Mouse (Mus musculus) liver, embryonic 14.5 days (tissue): Measurements from ENCODE around the gene Scrn3. TPM values are rescaled to one million over a fixed set of nuclear protein-coding genes. Genes with fewer than 3 reads are reported as not detected.

Experiments used
- ATAC-seq: fragments of 200-750 bp; cut with Nextera tagmentation; 2 replicates; pipeline ENCODE4 v1.8.0; 2017; ENCODE audit warnings: moderate number of reproducible peaks, mild to moderate bottlenecking, moderate library complexity; ENCODE audit not compliant: insufficient read depth
- DNase-seq, 3 experiments: peaks; one replicate each; pipeline ENCODE4 v3.0.0-alpha.2; 2012 to 2013; ENCODE audit warnings: low read depth in 3 of 3, low spot score in 3 of 3
- H3K27ac ChIP-seq: fragments of 300-500 bp; sonication (generic); 2 replicates; pipeline ENCODE4 v1.5.1; 2014; ENCODE audit warnings: moderate library complexity, mild to moderate bottlenecking, control low read depth, inconsistent platforms
- H3K27me3 ChIP-seq: fragments of 300-500 bp; sonication (generic); 2 replicates; pipeline ENCODE4 v1.6.1; 2014; ENCODE audit warnings: mild to moderate bottlenecking, low read length, moderate library complexity; ENCODE audit not compliant: control insufficient read depth, insufficient read depth
- H3K36me3 ChIP-seq: fragments of 300-500 bp; sonication (generic); replicated peaks from 2 replicates; pipeline ENCODE4 v1.6.1; 2014; ENCODE audit warnings: low read depth; ENCODE audit not compliant: control insufficient read depth, insufficient read depth
- H3K4me1 ChIP-seq, 2 experiments: fragments of 200-500 bp in 1 of 2; fragments of 300-500 bp in 1 of 2; sonication (generic) in 1 of 2; replicated peaks; 2 replicates each; pipeline ENCODE4 v1.6.1; 2012 to 2014; ENCODE audit warnings: antibody characterized with exemption in 1 of 2, inconsistent platforms in 1 of 2, low read length in 1 of 2; ENCODE audit not compliant: control insufficient read depth in 2 of 2, insufficient read depth in 2 of 2
- H3K4me2 ChIP-seq: fragments of 300-500 bp; sonication (generic); 2 replicates; pipeline ENCODE4 v1.6.1; 2014; ENCODE audit warnings: low read depth, mild to moderate bottlenecking, control low read depth, moderate library complexity
- H3K4me3 ChIP-seq, 2 experiments: fragments of 200-500 bp in 1 of 2; fragments of 300-500 bp in 1 of 2; sonication (generic) in 1 of 2; 2 replicates each; pipeline ENCODE4 v1.5.1; 2012 to 2014; ENCODE audit warnings: low read depth in 2 of 2, low read length in 2 of 2, mild to moderate bottlenecking in 2 of 2, control low read depth in 1 of 2, inconsistent platforms in 1 of 2, moderate library complexity in 1 of 2; ENCODE audit not compliant: insufficient read depth in 1 of 2
- H3K9ac ChIP-seq: fragments of 300-500 bp; sonication (generic); replicated peaks from 2 replicates; pipeline ENCODE4 v1.6.1; 2014; ENCODE audit warnings: mild to moderate bottlenecking, control low read depth, moderate library complexity
- H3K9me3 ChIP-seq: fragments of 300-500 bp; sonication (generic); 2 replicates; pipeline ENCODE4 v1.6.1; 2016; ENCODE audit warnings: low read length, mixed read lengths; ENCODE audit not compliant: control insufficient read depth
- CTCF ChIP-seq: IDR thresholded peaks from 2 replicates; pipeline ENCODE4 v1.5.1; 2016; ENCODE audit warnings: antibody characterized with exemption, low read depth, control low read depth
- EP300 ChIP-seq: IDR thresholded peaks from 2 replicates; pipeline ENCODE4 v1.6.1; 2016; ENCODE audit warnings: antibody characterized with exemption, low read depth
- WGBS: fragments of 180-500 bp; shearing (Covaris S2); extraction: QIAGEN DNeasy Blood & Tissue Kit; methylation state at CpG from one replicate; pipeline ENCODE4 v1.1.7; 2014; ENCODE audit not compliant: insufficient replicate concordance; 5-methylcytosine and 5-hydroxymethylcytosine counted together
- polyA plus RNA-seq, 2 experiments: library from polyadenylated mRNA; depleted of rRNA in 1 of 2; stranded (reverse) in 1 of 2; unstranded in 1 of 2; fragments of >200 nt; fragmentation: Nextera tagmentation in 1 of 2; extraction: Ambion mirVana in 1 of 2; gene quantifications; 2 replicates each; pipeline versions ENCODE4 v1.2.1 to v1.2.3; 2012 to 2014

Scrn3 gene
- polyA plus RNA-seq, 2 experiments: 20.1 to 22.4 TPM

DNA sequence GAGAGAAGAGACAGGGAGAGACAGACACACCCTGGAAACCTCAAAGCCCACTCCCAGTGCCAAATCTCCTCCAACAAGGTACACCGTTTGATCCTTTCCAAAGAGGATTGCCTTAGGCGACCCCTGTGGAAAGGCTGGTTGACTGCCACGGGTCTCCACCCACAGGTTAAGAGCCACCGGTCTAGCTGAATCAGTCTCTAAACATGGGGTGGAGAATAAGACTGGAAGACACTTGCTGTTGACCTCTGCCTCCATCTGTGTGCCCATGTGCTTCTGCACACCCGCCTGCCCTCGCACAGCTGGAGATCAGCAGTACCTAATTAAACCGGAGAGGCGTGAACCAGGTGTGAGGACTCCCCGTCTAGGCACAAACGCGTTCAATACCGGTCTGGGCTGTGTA is 10.6 kb downstream of the Scrn3 start:
- no peak overlapping the region for H3K27ac ChIP-seq
- no peak overlapping the region for H3K4me3 ChIP-seq
- 82% methylated on average over 12 of the region's 12 CpGs for WGBS
- TF ChIP-seq CTCF: no peak
- no peak for TF ChIP-seq EP300
- H3K27me3 ChIP-seq: no peaks in the 10 kb centered on the region
- H3K36me3 ChIP-seq: peaks cover 10% of the 10 kb centered on the region
- no peak for DNase-seq
- no peaks in the 10 kb centered on the region for H3K9me3 ChIP-seq
- no peak overlapping the region for H3K4me2 ChIP-seq
- no peaks in the 10 kb centered on the region for H3K4me1 ChIP-seq
- ATAC-seq: no peak
- no peak overlapping the region for H3K9ac ChIP-seq

GRCm38 (mm10) chr2:73325871-73326270 is 13.5 kb downstream of the Scrn3 start:
- DNase-seq: no peak
- no peak for ATAC-seq
- Histone ChIP-seq H3K4me2 (no peak overlapping the region), H3K4me1 (no peaks in the 10 kb centered on the region), H3K9ac (no peak overlapping the region), H3K27ac (no peak overlapping the region), H3K27me3 (no peaks in the 10 kb centered on the region), H3K4me3 (no peak overlapping the region), H3K9me3 (no peaks in the 10 kb centered on the region), H3K36me3 (no peaks in the 10 kb centered on the region)
- WGBS: 85% methylated on average over 5 of the region's 5 CpGs
- TF ChIP-seq EP300: no peak
- TF ChIP-seq CTCF: no peak

- Histone ChIP-seq H3K4me1 (no peaks in the 10 kb centered on the region), H3K9ac (no peak overlapping the region), H3K4me2 (no peak overlapping the region), H3K4me3 (no peak overlapping the region), H3K9me3 (no peaks in the 10 kb centered on the region), H3K27me3 (no peaks in the 10 kb centered on the region), H3K36me3 (no peaks in the 10 kb centered on the region), H3K27ac (no peak overlapping the region)
- 86% methylated on average over 3 of the region's 3 CpGs for WGBS
- ATAC-seq (no peak), DNase-seq (no peak)
- TF ChIP-seq CTCF (no peak), EP300 (no peak)
Measured at GRCm38 (mm10) chr2:73335949-73336348, 23.5 kb downstream of the Scrn3 start.

GRCm38 (mm10) chr2:73338415-73338814 is 26.0 kb downstream of the Scrn3 start:
- no peak overlapping the region for H3K9ac ChIP-seq
- no peaks in the 10 kb centered on the region for H3K36me3 ChIP-seq
- H3K27me3 ChIP-seq: no peaks in the 10 kb centered on the region
- no peaks in the 10 kb centered on the region for H3K9me3 ChIP-seq
- DNase-seq: no peak
- TF ChIP-seq EP300 (no peak), CTCF (no peak)
- no peak overlapping the region for H3K4me2 ChIP-seq
- ATAC-seq: no peak
- no peak overlapping the region for H3K4me3 ChIP-seq
- no peak overlapping the region for H3K27ac ChIP-seq
- H3K4me1 ChIP-seq: no peaks in the 10 kb centered on the region
- WGBS: 66% methylated on average over 8 of the region's 8 CpGs

GRCm38 (mm10) chr2:73343701-73344100 is 31.3 kb downstream of the Scrn3 start:
- Histone ChIP-seq H3K4me3 (no peak overlapping the region), H3K9me3 (no peaks in the 10 kb centered on the region), H3K36me3 (no peaks in the 10 kb centered on the region), H3K27ac (no peak overlapping the region), H3K4me2 (no peak overlapping the region), H3K4me1 (no peaks in the 10 kb centered on the region), H3K27me3 (no peaks in the 10 kb centered on the region), H3K9ac (no peak overlapping the region)
- TF ChIP-seq EP300: no peak
- TF ChIP-seq CTCF: no peak
- ATAC-seq (no peak), DNase-seq (no peak)
- WGBS: 90% methylated on average over 5 of the region's 5 CpGs
